Mouse (Mus musculus) CH12.LX (cell line): ENCODE results near the gene Rims1. TPM values are rescaled to one million over a fixed set of nuclear protein-coding genes. Genes with fewer than 3 reads are reported as not detected.

ENCODE experiments used
- DNase-seq: peaks from one replicate; pipeline ENCODE4 v3.0.0-alpha.2; 2013; ENCODE audit errors: extremely low read depth
- H3K27ac ChIP-seq: 2 replicates; pipeline ENCODE4 v1.5.1; 2012; ENCODE audit warnings: low read depth, mild to moderate bottlenecking, control low read depth, moderate library complexity; ENCODE audit not compliant: insufficient read depth
- H3K27me3 ChIP-seq: replicated peaks from 2 replicates; pipeline ENCODE3; 2012; ENCODE audit warnings: inconsistent platforms
- H3K36me3 ChIP-seq, 2 experiments: replicated peaks in 1 of 2; 2 replicates each; pipeline versions ENCODE3 to v1.6.1; 2012; ENCODE audit warnings: inconsistent platforms in 1 of 2, low read length in 1 of 2, mild to moderate bottlenecking in 1 of 2, mixed read lengths in 1 of 2, moderate library complexity in 1 of 2; ENCODE audit not compliant: control insufficient read depth in 1 of 2, insufficient read depth in 1 of 2
- H3K4me1 ChIP-seq, 2 experiments: 2 replicates each; pipeline ENCODE4 v1.6.1; 2012; ENCODE audit warnings: inconsistent platforms in 1 of 2, moderate library complexity in 1 of 2; ENCODE audit not compliant: insufficient read depth in 2 of 2, control insufficient read depth in 1 of 2
- H3K4me2 ChIP-seq: 2 replicates; pipeline ENCODE4 v1.6.1; 2012; ENCODE audit warnings: low read depth, mild to moderate bottlenecking, control low read depth; ENCODE audit not compliant: poor library complexity, insufficient read depth, severe bottlenecking
- H3K4me3 ChIP-seq, 3 experiments: fragments of 150-350 bp in 1 of 3; sonication (generic) in 1 of 3; replicated peaks in 1 of 3; 2 replicates each; pipeline versions ENCODE3 to v1.5.1; 2011 to 2012; ENCODE audit warnings: low read depth in 2 of 3, low read length in 2 of 3, mild to moderate bottlenecking in 2 of 3, moderate library complexity in 2 of 3, control low read depth in 1 of 3, improper control_type of control experiment in 1 of 3, inconsistent platforms in 1 of 3, mixed read lengths in 1 of 3; ENCODE audit not compliant: poor library complexity in 1 of 3
- H3K79me2 ChIP-seq: replicated peaks from 2 replicates; pipeline ENCODE4 v1.6.1; 2012; ENCODE audit warnings: mild to moderate bottlenecking, moderate library complexity; ENCODE audit not compliant: control insufficient read depth, poor library complexity, insufficient read depth, severe bottlenecking; ENCODE audit errors: extremely low read depth
- H3K9ac ChIP-seq: 2 replicates; pipeline ENCODE4 v1.6.1; 2012; ENCODE audit warnings: low read depth, mild to moderate bottlenecking, control low read depth, moderate library complexity; ENCODE audit not compliant: insufficient read depth
- H3K9me3 ChIP-seq: replicated peaks from 2 replicates; pipeline ENCODE3; 2012; ENCODE audit warnings: low read length, inconsistent platforms, mixed read lengths
- CHD1 ChIP-seq: IDR thresholded peaks from 2 replicates; pipeline ENCODE4 v1.6.1; 2012; ENCODE audit warnings: low read depth, low read length, improper control_type of control experiment, inconsistent platforms
- CTCF ChIP-seq, 2 experiments: IDR thresholded peaks in 1 of 2; conservative IDR thresholded peaks in 1 of 2; 2 replicates each; pipeline ENCODE4 v1.5.1; 2011 to 2012; ENCODE audit warnings: low read depth in 2 of 2, low read length in 2 of 2, improper control_type of control experiment in 1 of 2, inconsistent platforms in 1 of 2, mild to moderate bottlenecking in 1 of 2, moderate library complexity in 1 of 2
- E2F4 ChIP-seq: IDR thresholded peaks from 2 replicates; pipeline ENCODE4 v1.6.1; 2011; ENCODE audit warnings: low read depth, low read length, improper control_type of control experiment; ENCODE audit not compliant: insufficient replicate concordance
- ETS1 ChIP-seq: conservative IDR thresholded peaks from 2 replicates; pipeline ENCODE4 v1.6.1; 2012; ENCODE audit warnings: low read depth, mild to moderate bottlenecking, inconsistent platforms, low read length, improper control_type of control experiment, moderate library complexity
- GABPA ChIP-seq: IDR thresholded peaks from 2 replicates; pipeline ENCODE4 v1.6.1; 2012; ENCODE audit warnings: low read depth, low read length, improper control_type of control experiment, inconsistent platforms; ENCODE audit not compliant: insufficient replicate concordance
- HCFC1 ChIP-seq: IDR thresholded peaks from 2 replicates; pipeline ENCODE4 v1.6.1; 2012; ENCODE audit warnings: low read depth, mild to moderate bottlenecking, inconsistent platforms, low read length, improper control_type of control experiment
- IRF4 ChIP-seq: IDR thresholded peaks from 2 replicates; pipeline ENCODE4 v1.6.1; 2014; ENCODE audit warnings: low read depth, mild to moderate bottlenecking, inconsistent platforms, low read length, improper control_type of control experiment
- JUND ChIP-seq: conservative IDR thresholded peaks from 2 replicates; pipeline ENCODE4 v1.6.1; 2011; ENCODE audit warnings: low read depth, low read length, improper control_type of control experiment
- MAX ChIP-seq: IDR thresholded peaks from 2 replicates; pipeline ENCODE4 v1.6.1; 2011; ENCODE audit warnings: low read length, improper control_type of control experiment
- MEF2A ChIP-seq: IDR thresholded peaks from 2 replicates; pipeline ENCODE4 v1.6.1; 2014; ENCODE audit warnings: low read depth, mild to moderate bottlenecking, inconsistent platforms, low read length, improper control_type of control experiment, borderline replicate concordance
- MYC ChIP-seq: IDR thresholded peaks from 2 replicates; pipeline ENCODE4 v1.6.1; 2011; ENCODE audit warnings: low read depth, mild to moderate bottlenecking, improper control_type of control experiment, low read length
- NELFE ChIP-seq: IDR thresholded peaks from 2 replicates; pipeline ENCODE4 v1.6.1; 2011; ENCODE audit warnings: low read depth, low read length, improper control_type of control experiment
- NRF1 ChIP-seq: IDR thresholded peaks from 2 replicates; pipeline ENCODE4 v1.6.1; 2014; ENCODE audit warnings: low read depth, mild to moderate bottlenecking, inconsistent platforms, low read length, improper control_type of control experiment, moderate library complexity
- POLR2A ChIP-seq: IDR thresholded peaks from 2 replicates; pipeline ENCODE4 v1.6.1; 2011; ENCODE audit warnings: low read depth, mild to moderate bottlenecking, improper control_type of control experiment, low read length
- POLR2AphosphoS2 ChIP-seq: IDR thresholded peaks from 2 replicates; pipeline ENCODE4 v1.6.1; 2011; ENCODE audit warnings: low read depth, low read length, improper control_type of control experiment
- RAD21 ChIP-seq: IDR thresholded peaks from 2 replicates; pipeline ENCODE4 v1.6.1; 2011; ENCODE audit warnings: low read depth, mild to moderate bottlenecking, low read length, improper control_type of control experiment, moderate library complexity
- RCOR1 ChIP-seq: conservative IDR thresholded peaks from 2 replicates; pipeline ENCODE4 v1.6.1; 2012; ENCODE audit warnings: low read depth, mild to moderate bottlenecking, inconsistent platforms, low read length, improper control_type of control experiment
- SIN3A ChIP-seq: IDR thresholded peaks from 2 replicates; pipeline ENCODE4 v1.6.1; 2012; ENCODE audit warnings: low read length, improper control_type of control experiment, inconsistent platforms
- TBP ChIP-seq: conservative IDR thresholded peaks from 2 replicates; pipeline ENCODE4 v1.6.1; 2011; ENCODE audit warnings: low read depth, low read length, improper control_type of control experiment
- USF1 ChIP-seq: IDR thresholded peaks from 2 replicates; pipeline ENCODE4 v1.6.1; 2014; ENCODE audit warnings: low read depth, mild to moderate bottlenecking, inconsistent platforms, low read length, improper control_type of control experiment
- ZMIZ1 ChIP-seq: IDR thresholded peaks from 2 replicates; pipeline ENCODE4 v1.6.1; 2012; ENCODE audit warnings: low read depth, mild to moderate bottlenecking, inconsistent platforms, low read length, improper control_type of control experiment
- dilution Hi-C: fragments of 300-500 bp; cut with MboI; formaldehyde crosslinking; loops from 2 replicates; pipeline ENCODE4 v1.14.3; 2020; ENCODE audit warnings: low sequenced_read_pairs; ENCODE audit not compliant: extremely low pct_unique_long_range_greater_than_20kb, extremely low pct_ligation_motif_present
- in situ Hi-C: fragments of 300-500 bp; cut with MboI; formaldehyde crosslinking; loops from 3 replicates; pipeline ENCODE4 v1.14.3; 2019; ENCODE audit warnings: low sequenced_read_pairs, low pct_ligation_motif_present, low pct_unique_long_range_greater_than_20kb, mixed read lengths
- polyA plus RNA-seq: library from polyadenylated mRNA; unstranded; fragments of >175 nt; gene quantifications from 2 replicates; pipeline ENCODE4 v1.2.1, GENCODE M21; 2012; ENCODE audit warnings: low read depth; ENCODE audit not compliant: insufficient read length
- total RNA-seq, 2 experiments: library from RNA; depleted of rRNA; stranded (reverse); fragments of 300-350 nt in 1 of 2; fragments of >200 nt in 1 of 2; gene quantifications; 2 replicates each; pipeline ENCODE4 v1.2.3; 2012 to 2014

The Rims1 gene
- total and polyA plus RNA-seq, 3 experiments = not detected

- Histone ChIP-seq H3K4me3 (no peak overlapping the region), H3K27ac (no peak overlapping the region), H3K79me2 (no peaks in the 10 kb centered on the region), H3K4me2 (no peak overlapping the region), H3K9me3 (no peaks in the 10 kb centered on the region), H3K27me3 (no peaks in the 10 kb centered on the region), H3K36me3 (no peaks in the 10 kb centered on the region), H3K9ac (no peak overlapping the region), H3K4me1 (no peaks in the 10 kb centered on the region)
- dilution Hi-C loops = no loop called here
- in situ Hi-C loops = loop anchor here (10.0 to 25.0 kb wide), 2 partner anchors 298 to 845 kb away; partner anchors contain the start of gene Kcnq5
- TF ChIP-seq RAD21 = no peak
- no peak for TF ChIP-seq USF1
- no peak for TF ChIP-seq CTCF (conservative IDR thresholded peaks at IDR 0.05 in 1 of 2, IDR thresholded peaks at IDR 0.05 in 1 of 2; ENCODE audit: low read depth in 2 of 2, low read length in 2 of 2)
- no peak for TF ChIP-seq NRF1
- no peak for TF ChIP-seq POLR2A
- TF ChIP-seq MEF2A = no peak
- no peak for TF ChIP-seq POLR2AphosphoS2
- TF ChIP-seq NELFE = no peak
- no peak for TF ChIP-seq ETS1
- no peak for TF ChIP-seq CHD1
- TF ChIP-seq MYC = no peak
- no peak for TF ChIP-seq IRF4
- TF ChIP-seq TBP = no peak
- TF ChIP-seq JUND = no peak
- no peak for DNase-seq
These were observed 545.5 kb downstream of the Rims1 start for GRCm38 (mm10) chr1:22260291-22260690.

DNA sequence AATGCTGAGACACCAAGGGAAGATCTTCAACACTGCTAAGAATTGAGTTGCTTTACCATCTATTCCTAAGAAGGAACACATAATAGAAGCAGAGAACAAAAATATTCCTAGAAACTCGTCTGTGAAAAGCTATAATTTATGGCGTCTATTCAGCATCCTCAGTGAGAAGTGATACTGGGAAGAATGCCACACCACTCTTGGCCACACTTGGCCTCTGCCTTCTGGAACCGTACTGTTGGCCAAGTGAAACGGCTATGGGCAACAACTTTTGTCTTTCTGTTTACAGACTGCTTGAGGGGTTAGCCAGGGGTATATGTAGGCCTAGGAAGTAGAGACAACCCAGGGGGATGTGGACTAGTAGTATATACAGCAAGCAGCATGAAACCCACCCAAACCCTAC, 547.4 kb downstream of the Rims1 start:
- Histone ChIP-seq H3K9me3 (no peaks in the 10 kb centered on the region), H3K4me1 (peaks cover 3 to 8% of the 10 kb centered on the region in 2 experiments; a peak in 1 of 4 replicates), H3K27ac (no peak overlapping the region), H3K9ac (no peak overlapping the region), H3K79me2 (no peaks in the 10 kb centered on the region), H3K36me3 (no peaks in the 10 kb centered on the region), H3K27me3 (no peaks in the 10 kb centered on the region), H3K4me2 (no peak overlapping the region), H3K4me3 (no peak overlapping the region)
- no peak for DNase-seq
- dilution Hi-C loops (no loop called here), in situ Hi-C loops (loop anchor here (25.0 kb wide), 1 partner anchor 296 kb away; the partner anchor contains the start of gene Kcnq5)
- TF ChIP-seq RCOR1 (no peak), ZMIZ1 (no peak), POLR2A (no peak), E2F4 (no peak), CTCF (conservative IDR thresholded peaks at IDR 0.05 in 1 of 2, IDR thresholded peaks at IDR 0.05 in 1 of 2; ENCODE audit: low read depth in 2 of 2, low read length in 2 of 2) (no peak), MYC (no peak), POLR2AphosphoS2 (no peak), GABPA (no peak), HCFC1 (no peak), MAX (no peak), JUND (no peak), SIN3A (no peak)
